Mouse (Mus musculus): Measurements from ENCODE around the gene Htr6.

DNA sequence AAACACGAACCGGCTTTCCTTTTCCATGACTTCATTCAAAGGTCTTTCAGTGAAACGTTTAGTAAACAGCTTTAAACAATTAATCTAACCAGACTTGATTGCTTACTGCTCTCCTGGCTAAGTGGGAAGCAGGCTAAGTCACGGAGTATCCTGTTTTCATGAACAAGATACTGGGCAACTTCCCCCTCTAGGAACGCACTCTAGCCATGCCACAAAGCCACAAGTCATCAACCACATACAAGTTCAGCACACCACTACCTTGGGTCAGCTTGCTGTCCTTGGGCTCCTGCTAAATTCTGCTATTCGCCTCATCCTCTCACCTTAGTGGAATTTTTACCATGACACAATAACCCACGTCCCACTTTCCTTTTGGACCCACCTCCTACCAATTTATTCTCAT, 45.6 kb upstream of the Htr6 start:
- no peak for TF ChIP-seq CTCF (IDR thresholded peaks at IDR 0.05; ENCODE audit: control insufficient read depth, insufficient read depth, insufficient replicate concordance, low read depth, low read length)
- no peak for TF ChIP-seq POLR2A (IDR thresholded peaks at IDR 0.05; ENCODE audit: control insufficient read depth, low read depth, low read length)

Data from testis, adult 2 months (tissue).